Mouse (Mus musculus) G1E (cell line): ENCODE measurements around the gene Kcna1. TPM values are rescaled to one million over a fixed set of nuclear protein-coding genes. Genes with fewer than 3 reads are reported as not detected.

Source experiments
- ATAC-seq: 2 replicates; pipeline ENCODE4 v1.8.0; 2016; ENCODE audit warnings: mild to moderate bottlenecking; ENCODE audit not compliant: insufficient number of reproducible peaks, poor library complexity, low FRiP score, severe bottlenecking; ENCODE audit errors: extremely low read depth
- DNase-seq: peaks from one replicate; pipeline ENCODE4 v3.0.0; 2012; ENCODE audit warnings: low spot score
- H3K27me3 ChIP-seq: 2 replicates; pipeline ENCODE4 v1.6.1; 2012; ENCODE audit warnings: mild to moderate bottlenecking, low read length, inconsistent platforms; ENCODE audit not compliant: insufficient read depth
- H3K36me3 ChIP-seq: replicated peaks from 2 replicates; pipeline ENCODE3; 2012; ENCODE audit warnings: mild to moderate bottlenecking, inconsistent platforms
- H3K4me1 ChIP-seq: 2 replicates; pipeline ENCODE4 v1.6.1; 2012; ENCODE audit warnings: low read depth, low read length, inconsistent platforms, mixed read lengths; ENCODE audit not compliant: insufficient read depth
- H3K4me3 ChIP-seq: 2 replicates; pipeline ENCODE4 v1.5.1; 2012; ENCODE audit warnings: low read depth, mild to moderate bottlenecking, inconsistent platforms, low read length, moderate library complexity, mixed read lengths
- H3K9me3 ChIP-seq: replicated peaks from 2 replicates; pipeline ENCODE4 v1.6.1; 2012; ENCODE audit warnings: inconsistent platforms
- CTCF ChIP-seq: IDR thresholded peaks from 2 replicates; pipeline ENCODE4 v1.5.1; 2012; ENCODE audit warnings: low read depth, low read length, inconsistent platforms, mixed read lengths
- GATA1 ChIP-seq: IDR thresholded peaks from 2 replicates; pipeline ENCODE4 v1.6.1; 2012; ENCODE audit warnings: borderline replicate concordance, low read length, inconsistent platforms, mixed read lengths
- GATA2 ChIP-seq: IDR thresholded peaks from 2 replicates; pipeline ENCODE4 v1.6.1; 2012; ENCODE audit warnings: low read depth, low read length, inconsistent platforms, borderline replicate concordance
- POLR2AphosphoS5 ChIP-seq: IDR thresholded peaks from 2 replicates; pipeline ENCODE4 v1.6.1; 2012; ENCODE audit warnings: low read depth, low read length, inconsistent platforms; ENCODE audit not compliant: insufficient replicate concordance
- TAL1 ChIP-seq: conservative IDR thresholded peaks from 2 replicates; pipeline ENCODE4 v1.6.1; 2012; ENCODE audit warnings: low read depth, low read length, inconsistent platforms, mixed read lengths
- polyA plus RNA-seq: library from polyadenylated mRNA; stranded (reverse); fragments of >175 nt; gene quantifications from 2 replicates; pipeline ENCODE4 v1.2.3, GENCODE M21; 2012
- total RNA-seq, 2 experiments: library from RNA; stranded (forward) in 1 of 2; stranded (reverse) in 1 of 2; fragments of 200-1000 nt in 1 of 2; fragments of >200 nt in 1 of 2; fragmentation: Nextera tagmentation in 1 of 2; gene quantifications; 2 replicates each; pipeline ENCODE4 v1.2.3; 2014 to 2017

Kcna1 gene
- total RNA-seq (2014; fragmentation: Nextera tagmentation): not detected in 2 replicates
- total RNA-seq (2017): 0.05 and 0.12 TPM in 2 replicates
- polyA plus RNA-seq: not detected in 2 replicates

DNA sequence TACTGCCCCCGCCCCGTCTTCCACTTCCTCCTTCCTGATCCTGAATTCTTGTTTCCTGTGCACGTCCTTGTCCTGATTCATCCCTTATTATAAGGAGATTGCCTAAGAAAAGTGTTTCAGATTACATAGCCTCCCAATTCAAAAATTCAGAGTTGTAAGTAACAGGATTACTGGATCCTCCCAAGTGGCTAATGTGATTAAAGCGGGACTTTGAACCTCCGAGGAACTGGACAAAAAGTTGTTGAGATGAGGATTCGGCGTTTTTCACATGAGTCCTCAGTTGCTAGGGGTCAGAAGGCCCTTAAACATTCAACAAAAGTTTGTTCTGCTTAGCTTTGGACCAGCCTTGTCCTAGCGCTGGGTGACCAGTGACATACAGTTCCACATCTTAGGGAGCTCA, at the start of gene Kcna1:
Kcna1 (minus strand) TSS at position 4 of the 400 bp plus-strand sequence.
- TF ChIP-seq TAL1: no peak
- no peak for TF ChIP-seq GATA2
- TF ChIP-seq POLR2AphosphoS5: no peak
- no peak for TF ChIP-seq GATA1
- TF ChIP-seq CTCF: no peak
- no peak for DNase-seq
- no peaks in the 10 kb centered on the region; the same call in 1 of the 2 replicates for H3K27me3 ChIP-seq
- ATAC-seq: no peak
- H3K4me3 ChIP-seq: no peak within 1 kb of the TSS
- H3K9me3 ChIP-seq: peaks cover 83% of the 10 kb centered on the region
- no peaks in the 10 kb centered on the region for H3K36me3 ChIP-seq
- H3K4me1 ChIP-seq: no peaks in the 10 kb centered on the region

DNA sequence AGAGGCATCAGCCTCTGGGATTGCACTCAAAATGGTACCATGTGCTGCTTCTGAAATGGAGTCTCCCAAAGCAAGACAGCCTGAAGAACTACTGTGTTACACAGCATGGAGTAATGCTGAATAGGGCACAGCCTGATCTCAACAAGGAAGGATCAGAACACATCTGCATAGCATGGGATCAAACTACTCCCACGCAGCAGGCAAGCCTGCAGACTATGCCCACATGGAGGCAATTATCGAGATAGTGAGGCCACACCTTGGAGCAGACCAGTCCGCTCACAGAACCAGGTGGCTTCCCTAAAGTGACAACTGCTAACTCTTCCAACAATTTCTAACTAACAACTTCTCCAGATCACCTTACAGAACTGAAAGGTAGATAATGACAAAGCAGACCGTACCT, 40.9 kb upstream of the Kcna1 start:
- H3K27me3 ChIP-seq: no peaks in the 10 kb centered on the region
- no peaks in the 10 kb centered on the region for H3K36me3 ChIP-seq
- no peaks in the 10 kb centered on the region for H3K4me1 ChIP-seq
- no peak for TF ChIP-seq POLR2AphosphoS5
- TF ChIP-seq CTCF: no peak
- no peak for TF ChIP-seq GATA2
- no peak for TF ChIP-seq TAL1
- TF ChIP-seq GATA1: no peak
- no peak for ATAC-seq
- no peak for DNase-seq
- no peak overlapping the region for H3K4me3 ChIP-seq
- H3K9me3 ChIP-seq: peaks cover 67% of the 10 kb centered on the region

DNA sequence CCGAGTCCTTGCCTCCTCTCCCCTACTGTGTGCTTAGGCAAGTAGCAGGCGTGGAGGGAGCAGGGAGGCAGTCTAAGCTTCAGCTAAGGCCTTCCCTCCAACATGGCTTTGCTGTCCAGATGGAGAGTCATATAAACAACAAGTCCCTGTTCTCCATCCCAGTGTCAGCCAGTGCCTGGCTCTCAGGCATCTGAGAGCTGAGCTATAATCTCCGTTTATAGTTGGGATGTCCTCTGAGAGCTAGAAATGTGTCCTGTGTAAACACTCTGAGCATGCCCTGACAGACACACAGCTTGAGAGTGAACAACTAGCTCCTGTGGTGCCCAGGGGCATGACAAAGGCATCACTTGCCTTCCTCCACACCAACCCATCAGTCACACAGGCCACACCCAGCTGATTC, 39.0 kb upstream of the Kcna1 start:
- no peak overlapping the region for H3K4me3 ChIP-seq
- ATAC-seq: no peak
- peaks cover 74% of the 10 kb centered on the region for H3K9me3 ChIP-seq
- H3K4me1 ChIP-seq: no peaks in the 10 kb centered on the region
- no peak for DNase-seq
- TF ChIP-seq GATA1: no peak
- TF ChIP-seq GATA2: no peak
- TF ChIP-seq POLR2AphosphoS5: no peak
- TF ChIP-seq TAL1: no peak
- TF ChIP-seq CTCF: no peak
- H3K36me3 ChIP-seq: no peaks in the 10 kb centered on the region
- H3K27me3 ChIP-seq: no peaks in the 10 kb centered on the region

DNA sequence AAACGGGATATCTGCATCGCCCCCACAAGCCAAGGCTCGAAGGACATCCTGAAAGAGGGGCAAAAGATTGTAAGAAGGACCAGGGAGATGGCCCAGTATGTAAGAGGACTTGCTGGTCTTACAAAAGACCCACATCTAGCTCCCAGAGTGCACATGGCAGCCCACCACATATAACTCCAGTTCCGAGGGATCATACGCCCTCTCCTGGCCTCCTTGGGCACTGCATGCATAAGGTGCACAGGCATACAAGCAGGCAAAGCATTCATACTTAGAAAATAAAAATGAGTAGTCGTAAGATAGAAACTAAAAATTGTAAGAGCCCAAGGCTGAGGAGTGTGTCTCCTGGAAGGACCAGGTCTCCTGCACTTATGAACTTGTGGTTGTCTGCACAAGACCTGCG, 32.8 kb upstream of the Kcna1 start:
- DNase-seq (no peak), ATAC-seq (no peak)
- Histone ChIP-seq H3K4me3 (no peak overlapping the region), H3K9me3 (peaks cover 77% of the 10 kb centered on the region), H3K27me3 (no peaks in the 10 kb centered on the region), H3K36me3 (no peaks in the 10 kb centered on the region), H3K4me1 (no peaks in the 10 kb centered on the region)
- TF ChIP-seq GATA2 (no peak), POLR2AphosphoS5 (no peak), TAL1 (no peak), GATA1 (no peak), CTCF (no peak)

DNA sequence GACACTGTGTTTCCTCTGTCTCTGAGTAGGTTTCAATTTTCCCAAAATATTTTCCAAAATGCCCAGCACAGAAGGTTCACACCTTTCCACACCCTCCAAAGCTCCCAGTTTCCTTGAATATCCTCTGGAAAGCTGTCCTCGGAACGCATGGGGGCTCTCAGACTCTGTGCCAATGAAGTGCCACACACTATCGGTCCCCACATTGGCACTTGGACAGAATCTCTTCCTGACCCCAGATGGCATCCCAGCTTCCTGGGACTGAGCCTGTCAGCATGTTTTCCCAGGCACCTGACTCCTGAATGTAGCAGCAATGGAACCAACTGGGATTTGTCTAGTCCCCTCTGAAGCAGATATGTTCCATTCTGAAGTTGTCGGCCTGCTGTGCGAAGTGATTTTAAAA, 20.8 kb upstream of the Kcna1 start:
- Histone ChIP-seq H3K4me1 (no peaks in the 10 kb centered on the region), H3K4me3 (no peak overlapping the region), H3K36me3 (no peaks in the 10 kb centered on the region), H3K27me3 (no peaks in the 10 kb centered on the region), H3K9me3 (peaks cover 67% of the 10 kb centered on the region)
- DNase-seq: no peak
- TF ChIP-seq POLR2AphosphoS5: no peak
- TF ChIP-seq GATA2: no peak
- no peak for TF ChIP-seq TAL1
- TF ChIP-seq GATA1: no peak
- no peak for TF ChIP-seq CTCF
- ATAC-seq: no peak

DNA sequence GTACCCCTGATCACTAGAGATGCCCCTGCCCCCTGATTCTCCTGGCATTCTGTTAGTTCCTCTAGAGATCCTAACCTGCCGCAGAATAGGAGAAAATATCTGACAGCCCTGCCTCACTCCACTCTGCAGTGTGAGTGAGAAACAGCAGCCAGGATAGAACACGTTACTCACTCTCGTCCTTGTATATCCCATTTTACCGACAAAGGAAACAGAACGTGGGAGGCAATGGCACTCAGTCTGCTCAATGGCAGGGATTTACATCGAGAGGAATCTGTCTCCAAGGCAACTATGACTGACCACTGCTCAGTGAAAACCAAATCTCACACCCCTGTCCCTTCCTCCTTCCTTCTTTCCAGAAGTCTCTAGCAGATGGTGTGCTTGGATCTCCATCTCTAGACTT, 19.9 kb upstream of the Kcna1 start:
- H3K27me3 ChIP-seq: no peaks in the 10 kb centered on the region
- no peaks in the 10 kb centered on the region for H3K36me3 ChIP-seq
- DNase-seq (no peak), ATAC-seq (no peak)
- H3K9me3 ChIP-seq: peaks cover 65% of the 10 kb centered on the region
- no peaks in the 10 kb centered on the region for H3K4me1 ChIP-seq
- no peak overlapping the region for H3K4me3 ChIP-seq
- TF ChIP-seq POLR2AphosphoS5 (no peak), GATA1 (no peak), TAL1 (no peak), GATA2 (no peak), CTCF (no peak)

DNA sequence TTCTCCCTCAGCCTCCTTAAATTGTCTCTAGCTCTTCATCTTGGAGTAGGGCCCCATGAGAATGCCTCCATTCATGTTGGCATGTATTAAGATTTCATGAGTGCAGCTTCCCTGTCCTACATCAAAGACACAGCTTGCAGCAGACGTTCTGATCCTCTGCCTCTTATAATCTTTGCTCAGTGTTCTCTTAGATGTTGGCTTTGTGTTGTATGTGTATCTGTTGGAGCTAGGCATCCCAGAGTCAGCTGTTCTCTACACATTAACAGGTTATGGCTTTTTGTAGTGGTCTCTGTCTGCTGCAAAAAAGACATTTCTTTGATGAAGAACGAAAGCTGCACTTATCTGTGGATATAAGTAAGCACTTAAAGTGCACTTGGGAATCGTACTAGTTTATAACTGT, 18.4 kb upstream of the Kcna1 start:
- Histone ChIP-seq H3K9me3 (peaks cover 59% of the 10 kb centered on the region), H3K4me3 (no peak overlapping the region), H3K36me3 (no peaks in the 10 kb centered on the region), H3K4me1 (no peaks in the 10 kb centered on the region), H3K27me3 (no peaks in the 10 kb centered on the region)
- ATAC-seq (no peak), DNase-seq (no peak)
- TF ChIP-seq GATA1 (no peak), CTCF (no peak), POLR2AphosphoS5 (no peak), TAL1 (no peak), GATA2 (no peak)
